ENCODE assay signal across 9 mouse cellular contexts in the genomic region with DNA sequence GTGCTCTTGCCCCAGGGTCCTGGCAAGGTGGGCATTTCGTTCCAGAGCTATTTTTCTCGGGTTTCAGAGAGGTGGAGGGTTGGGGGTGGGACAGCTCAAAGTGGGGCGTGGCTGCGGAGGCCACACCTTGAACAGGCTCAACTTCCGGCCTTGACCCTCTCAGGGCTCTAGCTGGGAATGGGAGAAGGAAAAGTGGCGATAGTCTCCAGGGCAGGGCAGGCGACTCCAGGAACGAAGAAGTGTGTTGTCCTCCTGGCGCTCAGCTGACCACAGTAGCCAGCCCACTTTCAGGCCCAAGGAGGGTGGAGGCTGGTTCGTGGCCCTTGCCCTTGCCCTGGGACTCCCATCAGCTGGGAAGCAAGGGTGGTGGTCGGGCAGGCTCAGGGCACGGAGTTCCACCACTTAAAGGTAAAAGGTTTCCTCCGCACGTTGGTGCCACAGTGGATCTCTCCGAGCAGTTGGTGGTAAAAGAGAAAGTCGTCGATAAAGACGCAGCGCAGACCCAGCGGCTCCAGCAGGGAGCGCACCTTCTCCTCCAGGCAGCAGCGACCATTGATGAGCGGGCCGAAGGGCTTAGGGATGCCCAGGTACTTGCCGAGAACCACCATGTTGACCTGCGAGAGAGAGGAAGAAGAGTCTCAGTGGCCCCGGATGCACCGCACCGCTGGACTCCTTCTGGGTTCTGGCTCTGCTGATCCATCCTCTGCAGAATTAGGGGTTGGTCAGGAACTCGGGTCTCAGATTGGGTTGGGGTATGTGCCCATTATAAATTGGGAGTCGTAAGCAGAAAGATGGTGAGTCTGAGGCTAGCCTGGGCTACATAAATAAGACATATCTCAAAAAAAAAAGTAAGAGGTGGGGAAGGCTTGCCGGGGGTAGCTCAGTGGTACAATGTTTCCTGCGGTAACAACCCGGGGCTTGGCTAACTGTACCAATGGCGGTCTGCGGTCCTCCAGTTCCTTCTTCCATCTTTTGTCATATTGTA. TPM values are rescaled to one million over a fixed set of nuclear protein-coding genes. Genes with fewer than 3 reads are reported as not detected.
A peak's percentile ranks its signal among the peaks of the same experiment; 100 is the strongest.
DNase-seq lines count a peak whose midpoint lies in the region; ATAC-seq and TF ChIP-seq lines count a peak whose summit lies in the region.
"Had no signal": no experiment of that assay in that cellular context is flagged by ENCODE, and none has a peak within 500 bp of the region (broad histone marks: within the 10 kb centered on the region; RNA-seq: fewer than 3 reads in every experiment).

No protein-coding gene starts in this region.

- H3K27ac ChIP-seq in CH12.LX (ENCODE audit: insufficient read depth, low read depth) = no peak overlapping the region
- H3K27ac ChIP-seq in forebrain, embryonic 16.5 days (ENCODE audit: low read length) = no peak overlapping the region
- no peak overlapping the region for H3K27ac ChIP-seq in liver, embryonic 14.5 days

- no peak for DNase-seq in CH12.LX (ENCODE audit: extremely low read depth)
- no peak for DNase-seq in liver, embryonic 14.5 days (ENCODE audit: low read depth in 3 of 3, low spot score in 3 of 3)
- DNase-seq in natural killer cell, adult 2 months (ENCODE audit: low spot score in 2 of 2) = peak; percentile 59 to 61
- DNase-seq in thymus, postnatal 25 days = peak; percentile 55
- DNase-seq in c-Kit-positive CD71-positive TER-119-positive erythroid progenitor cells, embryonic 14.5 days (ENCODE audit: low spot score) = no peak

- TF ChIP-seq EP300 in CH12.LX (IDR thresholded peaks at IDR 0.05; ENCODE audit: low read length) = no peak
- no peak for TF ChIP-seq EP300 in liver, embryonic 14.5 days (IDR thresholded peaks at IDR 0.05; ENCODE audit: low read depth)

- in situ Hi-C loops in CH12.LX (cut with MboI; ENCODE audit: low pct_ligation_motif_present, low pct_unique_long_range_greater_than_20kb, low sequenced_read_pairs) = no loop called here

- dilution Hi-C loops in CH12.LX (cut with MboI; ENCODE audit: extremely low pct_ligation_motif_present, extremely low pct_unique_long_range_greater_than_20kb, low sequenced_read_pairs) = no loop called here

- peak overlapping the region; percentile 38 to 56 (median 47) for H3K4me3 ChIP-seq in CH12.LX (replicated peaks in 1 of 3; ENCODE audit: low read depth in 2 of 3, low read length in 2 of 3, poor library complexity in 1 of 3)
- peak overlapping the region; percentile 20 for H3K4me3 ChIP-seq in forebrain, embryonic 16.5 days (replicated peaks; ENCODE audit: low read length)
- H3K4me3 ChIP-seq in liver, embryonic 14.5 days (ENCODE audit: insufficient read depth in 1 of 2, low read depth in 2 of 2, low read length in 2 of 2) = peak overlapping the region; percentile 64 to 68

- no peak overlapping the region for H3K9ac ChIP-seq in CH12.LX (ENCODE audit: insufficient read depth, low read depth)
- H3K9ac ChIP-seq in forebrain, embryonic 16.5 days (replicated peaks; ENCODE audit: low read depth, low read length) = no peak overlapping the region
- peak overlapping the region; percentile 72 for H3K9ac ChIP-seq in liver, embryonic 14.5 days (replicated peaks)

- H3K27me3 ChIP-seq in CH12.LX (replicated peaks) = peaks cover 62% of the 10 kb centered on the region
- H3K27me3 ChIP-seq in forebrain, embryonic 16.5 days (replicated peaks; ENCODE audit: control insufficient read depth, insufficient read depth, low read length) = 0 out of 2 replicates have a peak, but pooled peaks cover 3% of the 10 kb centered on the region
- H3K27me3 ChIP-seq in liver, embryonic 14.5 days (ENCODE audit: control insufficient read depth, insufficient read depth, low read length) = no peaks in the 10 kb centered on the region

- ATAC-seq in activated CD4-positive, CD25-positive, alpha-beta regulatory T cell, adult 4 months = peak; percentile 41
- ATAC-seq in forebrain, embryonic 16.5 days = no peak
- ATAC-seq in inflammation-experienced regulatory T-cells, adult 6 months = peak; percentile 59
- peak; percentile 57; the same call in 1 of the 2 replicates for ATAC-seq in liver, embryonic 14.5 days (ENCODE audit: insufficient read depth)

- H3K79me2 ChIP-seq in CH12.LX (replicated peaks; ENCODE audit: control insufficient read depth, extremely low read depth, insufficient read depth, poor library complexity, severe bottlenecking) = no peaks in the 10 kb centered on the region

- H3K4me1 ChIP-seq in CH12.LX (ENCODE audit: control insufficient read depth in 1 of 2, insufficient read depth in 2 of 2) = peaks cover 3 to 8% of the 10 kb centered on the region in 2 experiments; a peak in 1 of 4 replicates
- peaks cover 6% of the 10 kb centered on the region; the same call in 1 of the 2 replicates for H3K4me1 ChIP-seq in forebrain, embryonic 16.5 days (replicated peaks; ENCODE audit: control insufficient read depth, insufficient read depth, low read length)
- H3K4me1 ChIP-seq in liver, embryonic 14.5 days (replicated peaks; ENCODE audit: control insufficient read depth in 2 of 2, insufficient read depth in 2 of 2, low read length in 1 of 2) = peaks cover 29 to 41% of the 10 kb centered on the region in 2 experiments

- H3K4me2 ChIP-seq in CH12.LX (ENCODE audit: insufficient read depth, low read depth, poor library complexity, severe bottlenecking) = 0 out of 2 replicates have a peak overlapping the region, but pooled peaks have one; percentile 17
- peak overlapping the region; percentile 37 for H3K4me2 ChIP-seq in forebrain, embryonic 16.5 days (ENCODE audit: low read length)
- peak overlapping the region; percentile 92 for H3K4me2 ChIP-seq in liver, embryonic 14.5 days (ENCODE audit: low read depth)

- no peak for TF ChIP-seq POLR2A in CH12.LX (IDR thresholded peaks at IDR 0.05; ENCODE audit: low read depth, low read length)

- 27% methylated on average over 36 of the region's 36 CpGs for WGBS in forebrain, embryonic 16.5 days
- WGBS in liver, embryonic 14.5 days (ENCODE audit: insufficient replicate concordance) = 19% methylated on average over 36 of the region's 36 CpGs

- TF ChIP-seq CTCF in CH12.LX (conservative IDR thresholded peaks at IDR 0.05 in 1 of 2, IDR thresholded peaks at IDR 0.05 in 1 of 2; ENCODE audit: low read depth in 2 of 2, low read length in 2 of 2) = peak in 1 of 2 experiments; percentile 61; a peak in 2 of 4 replicates
- peak; percentile 87 for TF ChIP-seq CTCF in liver, embryonic 14.5 days (IDR thresholded peaks at IDR 0.05; ENCODE audit: low read depth)

- TF ChIP-seq RAD21 in CH12.LX (IDR thresholded peaks at IDR 0.05; ENCODE audit: low read depth, low read length) = peak; percentile 7

- no peaks in the 10 kb centered on the region for H3K36me3 ChIP-seq in CH12.LX (replicated peaks in 1 of 2; ENCODE audit: control insufficient read depth in 1 of 2, insufficient read depth in 1 of 2, low read length in 1 of 2)
- H3K36me3 ChIP-seq in forebrain, embryonic 16.5 days (ENCODE audit: control insufficient read depth, insufficient read depth) = no peaks in the 10 kb centered on the region
- no peaks in the 10 kb centered on the region for H3K36me3 ChIP-seq in liver, embryonic 14.5 days (replicated peaks; ENCODE audit: control insufficient read depth, insufficient read depth, low read depth)

- H3K9me3 ChIP-seq in CH12.LX (replicated peaks; ENCODE audit: low read length) = peaks cover 4% of the 10 kb centered on the region
- no peaks in the 10 kb centered on the region for H3K9me3 ChIP-seq in forebrain, embryonic 16.5 days (ENCODE audit: control insufficient read depth, low read length)
- H3K9me3 ChIP-seq in liver, embryonic 14.5 days (ENCODE audit: control insufficient read depth, low read length) = no peaks in the 10 kb centered on the region

TF ChIP-seq in CH12.LX, 34 proteins besides CTCF, POLR2A, EP300 and RAD21:
- peak; percentile 40 for TF ChIP-seq SMC3 (IDR thresholded peaks at IDR 0.05; ENCODE audit: low read depth, low read length)
- no peak for TF ChIP-seq ZC3H11A (IDR thresholded peaks at IDR 0.05; ENCODE audit: low read depth, low read length)

RNA-seq across cellular contexts. Expression of gene Padi3, which starts 4.1 kb away (rescaled TPM):
- total RNA-seq in CH12.LX (2012; rRNA removed) = 0.17 TPM in 2 replicates
- total RNA-seq in CH12.LX (2014; rRNA removed) = 0.09 and 0.11 TPM in 2 replicates
- polyA plus RNA-seq in CH12.LX (2012; ENCODE audit: insufficient read length, low read depth) = 0.07 and 0.10 TPM in 2 replicates
- polyA plus RNA-seq in activated CD4-positive, CD25-positive, alpha-beta regulatory T cell, adult 4 months (2017; shearing (Covaris generic)) = under 1 TPM in 1 of 2 experiments, not detected in 1; 0.15 TPM
- not detected in 2 replicates for polyA plus RNA-seq in forebrain, embryonic 16.5 days (2015; fragmentation: Nextera tagmentation; extraction: Ambion mirVana)
- polyA plus RNA-seq in inflammation-experienced regulatory T-cells, adult 6 months (2017; shearing (Covaris generic)) = not detected
- polyA plus RNA-seq in liver, embryonic 14.5 days (2012; rRNA removed) = 0.11 and 0.17 TPM in 2 replicates
- 0.13 and 0.25 TPM in 2 replicates for polyA plus RNA-seq in liver, embryonic 14.5 days (2014; fragmentation: Nextera tagmentation; extraction: Ambion mirVana)

RNA-seq across cellular contexts. Expression of gene Padi1, which starts 31.0 kb away (rescaled TPM):
- total RNA-seq in CH12.LX (2012; rRNA removed) (0.04 TPM in 1 of 2 replicates, not detected in the other), CH12.LX (2014; rRNA removed) (not detected in 2 replicates)
- not detected in 2 replicates for polyA plus RNA-seq in CH12.LX (2012; ENCODE audit: insufficient read length, low read depth)
- under 1 TPM; 0.20 to 0.29 TPM for polyA plus RNA-seq in activated CD4-positive, CD25-positive, alpha-beta regulatory T cell, adult 4 months (2017; shearing (Covaris generic))
- not detected in 2 replicates for polyA plus RNA-seq in forebrain, embryonic 16.5 days (2015; fragmentation: Nextera tagmentation; extraction: Ambion mirVana)
- under 1 TPM in 2 of 3 experiments, not detected in 1; 0.28 to 0.36 TPM for polyA plus RNA-seq in inflammation-experienced regulatory T-cells, adult 6 months (2017; shearing (Covaris generic))
- 0.01 and 0.02 TPM in 2 replicates for polyA plus RNA-seq in liver, embryonic 14.5 days (2012; rRNA removed)
- polyA plus RNA-seq in liver, embryonic 14.5 days (2014; fragmentation: Nextera tagmentation; extraction: Ambion mirVana) = 0.06 TPM in 1 of 2 replicates, not detected in the other
- total RNA-seq: gastrocnemius, postnatal 4 days had no signal

RNA-seq across cellular contexts. Expression of gene Padi4, which starts 40.5 kb away (rescaled TPM):
- not detected in 2 replicates for total RNA-seq in CH12.LX (2012; rRNA removed)
- not detected in 2 replicates for total RNA-seq in CH12.LX (2014; rRNA removed)
- not detected in 2 replicates for polyA plus RNA-seq in CH12.LX (2012; ENCODE audit: insufficient read length, low read depth)
- under 1 TPM in 1 of 2 experiments, not detected in 1; 0.56 TPM for polyA plus RNA-seq in activated CD4-positive, CD25-positive, alpha-beta regulatory T cell, adult 4 months (2017; shearing (Covaris generic))
- polyA plus RNA-seq in forebrain, embryonic 16.5 days (2015; fragmentation: Nextera tagmentation; extraction: Ambion mirVana) = 0.24 TPM in 1 of 2 replicates, not detected in the other
- 1 to 10 TPM in 1 of 3 experiments, under 1 TPM in 2; 0.82 to 3.4 (median 0.96) TPM for polyA plus RNA-seq in inflammation-experienced regulatory T-cells, adult 6 months (2017; shearing (Covaris generic))
- 0.37 and 0.58 TPM in 2 replicates for polyA plus RNA-seq in liver, embryonic 14.5 days (2012; rRNA removed)
- polyA plus RNA-seq in liver, embryonic 14.5 days (2014; fragmentation: Nextera tagmentation; extraction: Ambion mirVana) = 0.34 and 0.52 TPM in 2 replicates

Comparison
In these comparisons a context has a peak if more than half of its experiments do, and no peak if none do; other contexts are left out.
1. DNase-seq: peak in natural killer cell, adult 2 months (2 of 2) and thymus, postnatal 25 days (single experiment); none in CH12.LX (single experiment), liver, embryonic 14.5 days (0 of 3) and c-Kit-positive CD71-positive TER-119-positive erythroid progenitor cells, embryonic 14.5 days (single experiment).
2. H3K4me2 ChIP-seq: peak in every context shown above with its lines; median percentile 92 in liver, embryonic 14.5 days; 37 in forebrain, embryonic 16.5 days; 17 in CH12.LX.
3. Peak in every context shown above with its lines, with median percentiles within 50 percentile points of each other: H3K4me3 ChIP-seq.